Mouse (Mus musculus) mesoderm, embryonic 11.5 days (tissue): ENCODE data around the gene Efcab8.
"Not testable (repeated sequence)": the region's sequence is repeated elsewhere in the genome, so short reads cannot be mapped to it uniquely, and the experiment has no call there.

Experiments used
- DNase-seq: peaks from one replicate; pipeline ENCODE4 v3.0.0-alpha.2; 2012; ENCODE audit warnings: low read depth, low spot score

Gene Efcab8

DNA sequence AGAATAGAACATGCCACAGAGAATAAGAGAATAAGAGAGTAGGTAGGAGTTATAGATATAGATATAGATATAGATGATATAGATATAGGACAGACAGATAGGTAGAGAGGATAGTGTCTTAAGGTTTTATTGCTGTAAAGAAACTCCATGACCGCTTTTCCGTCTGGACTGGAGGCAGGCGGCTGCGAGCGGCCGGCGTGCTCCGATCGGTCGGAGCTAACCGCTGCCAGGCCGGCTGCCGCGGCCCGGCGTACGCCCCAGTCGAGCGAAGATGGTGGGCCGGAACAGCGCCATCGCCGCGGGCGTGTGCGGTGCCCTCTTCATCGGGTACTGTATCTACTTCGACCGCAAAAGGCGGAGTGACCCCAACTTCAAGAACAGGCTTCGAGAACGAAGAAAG is 46.2 kb downstream of the Efcab8 start:
- DNase-seq = not testable (repeated sequence)

DNA sequence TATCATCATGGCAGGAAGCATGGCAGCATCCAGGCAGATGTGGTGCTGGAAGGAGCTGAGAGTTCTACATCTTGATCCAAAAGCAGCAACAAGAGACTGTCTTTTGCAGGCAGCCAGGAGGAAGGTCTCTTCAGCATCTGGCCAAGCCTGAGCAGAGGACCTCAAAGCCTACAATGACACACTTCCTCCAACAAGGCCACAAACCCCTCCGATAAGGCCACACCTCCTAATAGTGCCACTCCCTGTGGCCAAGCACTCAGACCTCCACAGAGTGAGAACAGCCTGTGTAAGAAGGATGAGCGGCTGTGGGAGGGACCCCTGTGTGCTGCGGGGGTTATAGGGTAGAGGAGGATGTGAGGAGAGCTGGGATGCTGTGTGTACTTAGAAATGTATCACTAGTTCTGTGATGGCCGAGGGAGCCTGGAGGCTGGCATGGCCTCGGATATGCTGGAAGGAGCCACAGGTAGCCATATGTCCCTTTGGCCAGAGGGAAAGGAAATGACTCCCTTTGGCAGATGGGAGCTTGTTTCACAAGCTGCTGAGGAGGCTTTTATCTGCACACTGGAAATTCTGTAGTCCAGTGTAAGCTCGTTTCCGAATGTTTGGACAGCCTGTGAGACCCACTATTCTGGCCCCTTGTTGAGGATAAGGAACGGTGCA is 47.6 kb downstream of the Efcab8 start:
- DNase-seq = no peak

DNA sequence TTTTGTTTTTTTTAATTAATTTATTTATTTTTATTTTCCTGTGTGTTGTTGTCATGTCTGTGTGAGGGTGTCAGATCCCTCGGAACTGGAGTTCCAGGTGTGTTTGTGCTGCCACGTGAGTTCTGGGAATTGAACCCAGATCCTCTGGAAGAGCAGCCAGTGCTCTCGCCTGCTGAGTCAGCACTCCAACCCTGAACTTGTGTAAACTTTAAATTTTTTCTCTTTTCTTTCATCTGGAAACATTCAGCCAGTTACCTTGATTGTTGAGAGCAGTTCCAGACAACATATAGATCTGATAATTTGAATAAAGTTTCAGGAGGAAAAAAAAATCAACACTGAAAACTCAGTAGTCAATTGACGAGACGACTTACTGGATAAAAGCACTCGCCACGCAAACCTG is 49.0 kb downstream of the Efcab8 start:
- DNase-seq = no peak

DNA sequence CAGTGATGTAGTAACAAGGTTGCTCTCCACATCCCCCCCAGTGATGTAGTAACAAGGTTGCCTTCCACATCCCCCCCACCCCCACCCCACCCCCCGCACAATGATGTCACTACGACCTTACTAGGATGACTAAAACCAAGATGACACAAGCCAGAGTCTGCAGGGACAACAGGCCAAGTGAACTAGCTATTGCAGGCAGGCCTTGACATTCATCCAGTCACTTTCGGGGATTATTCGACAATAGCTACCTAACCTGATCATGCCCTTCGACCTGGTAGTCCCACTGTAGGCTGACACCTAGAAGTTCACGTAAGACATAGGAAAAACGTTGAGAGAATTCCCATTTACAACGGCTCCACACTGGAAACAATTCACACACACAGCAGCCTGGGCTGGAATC is 53.6 kb downstream of the Efcab8 start:
- no peak for DNase-seq

DNA sequence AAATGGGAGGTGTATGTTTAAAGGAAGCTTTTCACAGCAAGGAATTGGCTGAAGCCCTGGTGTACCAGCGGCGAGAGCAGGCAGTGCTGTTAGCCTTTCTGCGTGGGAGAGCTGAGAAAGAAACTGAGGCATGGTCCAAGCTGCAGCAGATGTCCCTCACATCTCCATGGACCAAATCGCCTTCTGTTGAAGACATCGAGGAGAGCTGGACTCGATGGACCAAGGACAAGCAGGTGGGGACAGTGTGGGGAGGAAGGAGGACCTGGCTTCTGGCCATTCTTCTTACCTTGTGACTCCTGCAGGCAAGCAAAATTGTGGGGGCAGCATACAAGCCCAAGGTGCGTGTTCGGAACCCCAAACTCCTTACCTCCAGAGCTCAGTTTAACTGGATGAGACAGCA is 63.1 kb downstream of the Efcab8 start:
- no peak for DNase-seq

DNA sequence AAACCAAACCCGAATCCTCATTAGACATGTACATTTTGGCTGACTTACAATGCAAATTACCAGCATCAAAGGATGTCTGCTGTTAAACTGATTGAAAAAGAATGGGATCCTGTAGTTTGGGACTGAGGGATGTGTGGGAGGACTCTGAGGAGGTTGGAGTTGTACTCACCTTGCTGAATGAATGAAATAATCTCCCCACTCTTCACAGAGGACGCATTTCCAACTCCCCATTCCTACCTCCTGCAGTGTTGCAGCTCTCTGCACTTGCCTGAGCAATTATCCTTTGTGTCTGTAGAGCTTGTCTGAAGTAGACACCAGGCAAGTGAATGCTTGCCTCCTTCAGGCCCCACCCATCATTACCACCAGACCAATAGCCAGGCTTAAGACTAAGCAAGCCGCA is 68.7 kb downstream of the Efcab8 start:
- DNase-seq = no peak

DNA sequence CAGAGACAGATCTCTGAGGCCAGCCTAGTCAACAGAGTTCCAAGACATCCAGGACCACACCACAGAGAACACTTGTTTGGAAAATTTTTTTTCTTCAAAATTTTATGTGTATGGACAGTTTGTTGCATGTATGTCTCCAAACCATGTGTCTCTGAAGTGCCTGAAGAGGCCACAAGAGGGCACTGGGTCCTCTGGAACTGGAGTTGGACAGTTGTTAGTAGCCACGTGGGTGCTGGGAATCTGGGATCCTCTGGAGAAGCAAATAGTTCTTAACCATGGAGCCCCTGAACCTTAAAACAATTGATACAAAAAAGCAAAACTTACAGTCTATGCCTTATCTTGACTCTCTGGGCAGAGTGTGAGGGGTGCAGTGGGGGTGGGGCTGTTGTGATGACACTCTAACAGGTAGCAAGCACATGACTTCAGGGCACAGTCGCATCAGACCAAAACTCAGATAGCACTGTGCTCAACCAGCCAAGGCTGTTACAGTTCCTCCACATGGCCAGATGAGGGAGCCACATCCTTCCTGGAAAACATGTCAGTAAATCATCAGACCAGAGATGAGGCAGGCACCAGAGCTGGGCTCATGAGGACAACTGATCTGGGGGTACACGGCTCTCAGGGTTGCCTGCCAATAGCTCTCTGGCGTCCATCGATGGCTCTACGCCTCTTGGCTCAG is 70.8 kb downstream of the Efcab8 start:
- peak; percentile 6 for DNase-seq

DNA sequence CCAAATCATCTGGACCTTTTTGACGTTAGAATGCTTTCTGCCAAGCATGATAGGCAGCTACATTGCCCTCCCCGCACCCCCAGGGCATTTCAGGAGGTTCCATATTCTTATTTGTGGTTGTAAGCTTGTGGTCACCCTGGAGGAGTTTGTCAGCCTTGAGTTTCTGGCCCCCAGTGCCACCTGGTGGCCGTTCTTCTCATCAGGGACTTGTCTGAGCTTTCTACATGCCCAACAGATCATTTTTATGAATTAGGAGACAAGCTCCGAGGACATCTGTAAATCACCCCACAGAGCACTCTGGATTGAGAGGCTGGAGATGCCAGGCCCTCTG is 71.3 kb downstream of the Efcab8 start:
- DNase-seq = peak; percentile 46

DNA sequence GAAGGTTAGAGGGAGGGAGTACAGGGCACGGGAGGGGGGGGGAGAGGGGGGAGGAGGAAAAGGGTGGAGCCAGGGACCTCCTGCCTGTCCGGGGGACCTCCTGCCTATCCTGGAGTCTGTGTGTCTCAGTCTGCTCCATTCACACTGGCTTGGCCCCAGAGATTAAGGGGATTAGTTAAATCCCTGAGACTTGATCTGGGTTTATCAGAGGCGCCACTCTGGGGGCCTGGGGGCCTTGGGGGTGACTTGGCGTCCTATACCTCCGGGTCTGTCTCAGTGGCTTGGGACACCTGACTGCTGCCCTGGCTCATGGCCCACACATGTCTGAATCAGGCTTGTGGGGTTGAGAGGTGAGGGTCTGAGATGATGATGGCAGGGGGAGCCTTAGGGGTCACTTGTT is 73.8 kb downstream of the Efcab8 start:
- no peak for DNase-seq

DNA sequence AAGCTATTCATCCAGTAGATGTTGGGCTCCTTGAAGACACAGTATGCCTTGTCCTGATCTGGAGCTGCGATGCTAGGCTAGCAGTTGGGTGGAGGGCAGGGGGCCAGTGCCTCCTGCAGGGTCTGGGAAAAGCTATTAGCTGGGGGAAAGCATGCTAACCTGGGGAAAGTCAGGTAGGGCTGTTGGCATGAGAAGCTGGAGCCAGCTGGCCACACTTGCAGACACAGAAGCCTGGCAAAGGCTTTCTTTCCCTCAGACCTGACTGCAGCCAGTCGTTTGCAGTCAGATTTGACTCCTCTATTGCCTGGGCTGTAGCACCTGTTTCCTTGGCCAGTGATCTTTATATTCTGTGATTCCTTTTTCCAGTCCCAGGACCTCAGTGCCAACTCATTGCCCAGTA is 79.8 kb downstream of the Efcab8 start:
- DNase-seq = no peak

DNA sequence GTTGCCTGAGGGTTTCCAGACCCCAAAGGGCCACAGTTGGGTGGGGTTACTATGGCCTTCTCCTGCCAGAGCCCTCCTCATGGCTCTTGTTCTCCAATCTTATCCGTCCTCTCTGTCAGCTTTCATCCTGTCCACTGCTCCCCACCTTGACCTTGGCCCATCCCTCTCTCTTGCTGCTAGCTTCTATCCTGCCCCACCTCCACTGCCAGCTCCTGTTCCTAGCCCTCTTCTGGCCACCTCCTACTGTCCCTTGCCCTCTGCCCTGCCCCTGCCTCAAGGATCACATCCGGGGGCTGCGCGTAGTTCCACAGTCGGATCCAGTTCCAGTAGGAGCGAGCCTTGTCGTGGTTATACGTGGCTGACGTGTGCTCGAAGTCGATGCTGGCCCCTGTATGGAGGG is 80.6 kb downstream of the Efcab8 start:
- DNase-seq = no peak

DNA sequence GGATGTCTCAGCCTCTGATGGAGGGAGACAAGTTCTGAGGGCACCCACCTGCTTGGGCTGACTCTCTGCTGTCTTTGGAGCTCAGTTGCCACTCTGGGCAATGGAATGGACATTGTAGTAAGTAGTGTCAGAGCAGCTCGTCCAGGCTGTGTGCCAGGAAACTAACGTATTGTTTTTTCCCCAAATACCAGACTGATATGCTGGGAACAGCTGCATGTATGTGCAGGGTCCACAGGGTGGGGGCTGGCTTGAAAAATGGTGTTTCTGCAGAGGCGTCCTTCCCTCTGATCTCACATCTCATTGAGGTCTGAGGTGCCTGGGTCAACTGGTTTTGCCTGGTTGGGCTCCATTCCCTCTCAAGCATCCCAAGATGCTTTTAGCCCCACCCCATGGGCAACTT is 81.0 kb downstream of the Efcab8 start:
- no peak for DNase-seq

DNA sequence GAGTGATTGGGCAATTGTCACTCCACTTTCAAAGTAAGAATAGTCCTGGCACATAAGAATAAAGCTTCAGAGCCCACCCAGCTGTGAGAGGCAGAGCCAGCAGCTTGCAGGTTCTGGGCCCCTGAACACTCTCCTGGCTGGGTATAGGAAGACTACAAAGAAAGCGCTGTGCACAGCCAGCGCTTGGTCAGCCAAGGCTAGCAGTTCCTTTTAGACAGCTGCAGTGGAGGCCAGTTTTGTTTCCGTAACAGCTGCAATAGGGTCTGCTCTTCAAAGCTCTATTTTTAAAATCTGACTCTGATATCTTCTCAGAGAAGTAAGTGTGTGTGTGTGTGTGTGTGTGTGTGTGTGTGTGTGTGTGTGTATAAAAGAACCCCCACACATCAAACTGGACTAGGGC is 82.2 kb downstream of the Efcab8 start:
- DNase-seq = no peak

DNA sequence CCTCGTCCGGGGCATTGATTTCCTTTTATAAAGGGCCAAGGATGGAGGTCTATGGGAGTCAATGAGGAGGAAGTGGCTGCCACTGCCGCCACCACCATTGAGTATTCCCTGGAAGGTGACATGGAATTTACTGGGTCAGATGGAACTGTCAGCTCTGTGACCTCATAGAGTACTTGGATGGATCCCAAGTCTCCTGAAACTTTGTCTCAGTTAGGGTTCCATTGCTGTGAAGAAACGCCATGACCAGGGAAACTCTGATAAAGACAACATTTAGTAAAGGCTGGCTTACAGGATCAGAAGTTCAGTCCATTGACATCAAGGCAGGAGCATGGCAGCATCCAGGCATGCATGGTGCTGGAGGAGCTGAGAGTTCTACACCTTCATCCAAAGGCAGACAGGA is 91.3 kb downstream of the Efcab8 start, which contains the start of gene Sun5:
Gene Sun5 (minus strand): TSS at position 101 of the 400 bp plus-strand sequence.
- DNase-seq = no peak

DNA sequence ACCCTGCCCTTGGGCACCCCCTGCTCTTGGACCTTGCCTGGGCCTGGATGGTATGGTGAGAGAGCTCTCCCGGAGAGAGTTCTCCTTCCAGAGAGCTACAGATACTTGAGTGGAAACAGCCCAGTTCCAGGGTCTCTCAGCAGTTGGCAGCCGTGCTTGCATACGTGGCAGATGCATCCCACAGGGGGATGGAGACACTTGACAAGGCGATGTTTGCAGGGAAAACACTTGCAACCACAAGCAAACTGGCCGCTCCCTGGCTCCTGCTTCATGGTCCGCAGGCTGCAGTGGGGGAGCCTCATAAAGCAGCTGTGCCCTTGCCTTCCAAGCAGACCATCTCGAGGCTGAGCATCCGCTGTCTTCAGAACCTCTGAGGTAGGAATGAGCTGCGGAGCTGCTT is 95.0 kb downstream of the Efcab8 start, which contains the start of gene Bpifb2:
Gene Bpifb2 (plus strand): TSS at position 301 of the 400 bp plus-strand sequence.
- no peak for DNase-seq
